Mouse (Mus musculus): ENCODE results near the gene Fbxl7. TPM values are rescaled to one million over a fixed set of nuclear protein-coding genes. Genes with fewer than 3 reads are reported as not detected.

Fbxl7 gene
- total and polyA plus RNA-seq, 2 experiments from 2014 or later = 4.8 to 13.6 TPM

GRCm38 (mm10) chr15:26688472-26689104 is 206.8 kb downstream of the Fbxl7 start:
- ATAC-seq (0 out of 2 replicates have a peak, but pooled peaks have one; percentile 24), DNase-seq (ENCODE audit: low spot score) (peak; percentile 18)
- H3K4me1 ChIP-seq (ENCODE audit: insufficient read depth, low read length) = no peaks in the 10 kb centered on the region
- no peaks in the 10 kb centered on the region for H3K27me3 ChIP-seq (ENCODE audit: insufficient read depth, low read length)
- no peak overlapping the region for H3K9ac ChIP-seq (replicated peaks; ENCODE audit: low read length)
- H3K4me3 ChIP-seq (ENCODE audit: low read length) = no peak overlapping the region
- no peaks in the 10 kb centered on the region for H3K9me3 ChIP-seq (ENCODE audit: low read length)
- no peaks in the 10 kb centered on the region for H3K36me3 ChIP-seq (ENCODE audit: insufficient read depth, low read length)
- 55% methylated on average over 10 of the region's 10 CpGs for WGBS
- H3K4me2 ChIP-seq (ENCODE audit: low read depth, low read length) = no peak overlapping the region
- H3K27ac ChIP-seq = no peak overlapping the region
- no peak for TF ChIP-seq CTCF (IDR thresholded peaks at IDR 0.05; ENCODE audit: low read depth)

DNA sequence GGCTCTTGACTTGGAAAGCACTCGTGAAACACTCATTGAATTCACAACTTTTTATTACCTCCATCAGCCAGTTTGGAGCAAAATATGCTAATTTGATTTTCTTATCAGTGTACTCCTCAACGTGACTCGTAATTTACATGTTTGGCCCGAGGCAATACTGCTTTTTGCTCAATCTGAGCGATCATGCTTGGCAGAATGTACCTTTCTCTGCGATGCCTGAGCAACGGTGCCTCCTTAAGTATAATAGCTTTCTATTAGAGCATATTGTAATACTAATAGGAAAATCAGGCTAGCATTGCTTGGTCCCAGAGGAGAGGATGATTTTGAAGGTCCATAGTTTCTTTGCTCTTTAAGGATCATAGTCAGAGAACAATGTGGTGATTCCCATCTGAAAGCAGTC is 207.7 kb downstream of the Fbxl7 start:
- TF ChIP-seq CTCF (IDR thresholded peaks at IDR 0.05; ENCODE audit: low read depth) = no peak
- Histone ChIP-seq H3K27ac (no peak overlapping the region), H3K4me1 (ENCODE audit: insufficient read depth, low read length) (no peaks in the 10 kb centered on the region), H3K9me3 (ENCODE audit: low read length) (no peaks in the 10 kb centered on the region), H3K36me3 (ENCODE audit: insufficient read depth, low read length) (no peaks in the 10 kb centered on the region), H3K9ac (replicated peaks; ENCODE audit: low read length) (no peak overlapping the region), H3K4me2 (ENCODE audit: low read depth, low read length) (no peak overlapping the region), H3K27me3 (ENCODE audit: insufficient read depth, low read length) (no peaks in the 10 kb centered on the region), H3K4me3 (ENCODE audit: low read length) (no peak overlapping the region)
- WGBS = 52% methylated on average over 7 of the region's 7 CpGs
- DNase-seq (ENCODE audit: low spot score) (peak; percentile 30), ATAC-seq (no peak)

GRCm38 (mm10) chr15:26682279-26682678 is 213.1 kb downstream of the Fbxl7 start:
- DNase-seq (ENCODE audit: low spot score) (no peak), ATAC-seq (no peak)
- H3K27me3 ChIP-seq (ENCODE audit: insufficient read depth, low read length) = no peaks in the 10 kb centered on the region
- no peaks in the 10 kb centered on the region for H3K4me1 ChIP-seq (ENCODE audit: insufficient read depth, low read length)
- H3K27ac ChIP-seq = no peak overlapping the region
- 89% methylated on average over 9 of the region's 9 CpGs for WGBS
- H3K9me3 ChIP-seq (ENCODE audit: low read length) = no peaks in the 10 kb centered on the region
- no peaks in the 10 kb centered on the region for H3K36me3 ChIP-seq (ENCODE audit: insufficient read depth, low read length)
- no peak overlapping the region for H3K9ac ChIP-seq (replicated peaks; ENCODE audit: low read length)
- TF ChIP-seq CTCF (IDR thresholded peaks at IDR 0.05; ENCODE audit: low read depth) = no peak
- H3K4me3 ChIP-seq (ENCODE audit: low read length) = no peak overlapping the region
- no peak overlapping the region for H3K4me2 ChIP-seq (ENCODE audit: low read depth, low read length)

- peak; percentile 74 for DNase-seq (ENCODE audit: low spot score)
Measured at GRCm38 (mm10) chr15:26673239-26673859, 222.0 kb downstream of the Fbxl7 start.

DNA sequence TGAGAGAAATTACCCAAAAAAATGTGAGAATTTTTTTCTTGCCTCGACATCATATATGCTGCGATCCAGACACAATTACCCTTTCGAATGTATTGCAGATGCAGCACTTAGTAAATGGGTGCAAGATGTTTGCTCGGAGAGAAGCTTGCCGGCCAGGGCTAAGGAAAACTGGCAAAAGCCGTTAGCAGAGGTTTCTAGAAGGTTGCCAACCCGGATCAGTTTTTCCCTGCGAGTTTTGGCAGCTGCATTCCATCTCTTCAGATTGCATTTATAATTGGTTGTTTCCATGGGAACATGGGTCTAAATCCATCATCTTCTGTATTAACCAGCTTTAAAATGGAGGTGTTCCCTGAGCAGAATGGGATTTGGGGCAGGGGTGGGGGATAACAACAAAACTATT is 240.4 kb downstream of the Fbxl7 start:
- Histone ChIP-seq H3K4me1 (ENCODE audit: insufficient read depth, low read length) (no peaks in the 10 kb centered on the region), H3K4me3 (ENCODE audit: low read length) (no peak overlapping the region), H3K27me3 (ENCODE audit: insufficient read depth, low read length) (no peaks in the 10 kb centered on the region), H3K4me2 (ENCODE audit: low read depth, low read length) (no peak overlapping the region), H3K9me3 (ENCODE audit: low read length) (no peaks in the 10 kb centered on the region), H3K9ac (replicated peaks; ENCODE audit: low read length) (no peak overlapping the region), H3K36me3 (ENCODE audit: insufficient read depth, low read length) (no peaks in the 10 kb centered on the region), H3K27ac (no peak overlapping the region)
- no peak for TF ChIP-seq CTCF (IDR thresholded peaks at IDR 0.05; ENCODE audit: low read depth)
- WGBS = 51% methylated on average over 8 of the region's 8 CpGs
- DNase-seq (ENCODE audit: low spot score) (peak; percentile 46), ATAC-seq (no peak)

More at GRCm38 (mm10) chr15:26673239-26673859, 222.0 kb downstream of the Fbxl7 start:
- no peak overlapping the region for H3K4me3 ChIP-seq (ENCODE audit: low read length)
- no peaks in the 10 kb centered on the region for H3K36me3 ChIP-seq (ENCODE audit: insufficient read depth, low read length)
- no peaks in the 10 kb centered on the region for H3K4me1 ChIP-seq (ENCODE audit: insufficient read depth, low read length)
- no peak overlapping the region for H3K27ac ChIP-seq
- TF ChIP-seq CTCF (IDR thresholded peaks at IDR 0.05; ENCODE audit: low read depth) = no peak
- 43% methylated on average over 5 of the region's 5 CpGs for WGBS
- H3K9ac ChIP-seq (replicated peaks; ENCODE audit: low read length) = no peak overlapping the region
- no peaks in the 10 kb centered on the region for H3K9me3 ChIP-seq (ENCODE audit: low read length)
- no peak overlapping the region for H3K4me2 ChIP-seq (ENCODE audit: low read depth, low read length)
- ATAC-seq = no peak
- H3K27me3 ChIP-seq (ENCODE audit: insufficient read depth, low read length) = no peaks in the 10 kb centered on the region

- Histone ChIP-seq H3K27ac (no peak overlapping the region), H3K4me3 (ENCODE audit: low read length) (no peak overlapping the region), H3K9ac (replicated peaks; ENCODE audit: low read length) (no peak overlapping the region), H3K9me3 (ENCODE audit: low read length) (no peaks in the 10 kb centered on the region), H3K27me3 (ENCODE audit: insufficient read depth, low read length) (no peaks in the 10 kb centered on the region), H3K4me2 (ENCODE audit: low read depth, low read length) (no peak overlapping the region), H3K4me1 (ENCODE audit: insufficient read depth, low read length) (no peaks in the 10 kb centered on the region), H3K36me3 (ENCODE audit: insufficient read depth, low read length) (no peaks in the 10 kb centered on the region)
- TF ChIP-seq CTCF (IDR thresholded peaks at IDR 0.05; ENCODE audit: low read depth) = peak; percentile 37; the same call in 1 of the 2 replicates
- DNase-seq (ENCODE audit: low spot score) = peak; percentile 16
- 84% methylated on average over 4 of the region's 4 CpGs for WGBS
- no peak for ATAC-seq
Measured at GRCm38 (mm10) chr15:26642563-26642962, 252.8 kb downstream of the Fbxl7 start.

DNA sequence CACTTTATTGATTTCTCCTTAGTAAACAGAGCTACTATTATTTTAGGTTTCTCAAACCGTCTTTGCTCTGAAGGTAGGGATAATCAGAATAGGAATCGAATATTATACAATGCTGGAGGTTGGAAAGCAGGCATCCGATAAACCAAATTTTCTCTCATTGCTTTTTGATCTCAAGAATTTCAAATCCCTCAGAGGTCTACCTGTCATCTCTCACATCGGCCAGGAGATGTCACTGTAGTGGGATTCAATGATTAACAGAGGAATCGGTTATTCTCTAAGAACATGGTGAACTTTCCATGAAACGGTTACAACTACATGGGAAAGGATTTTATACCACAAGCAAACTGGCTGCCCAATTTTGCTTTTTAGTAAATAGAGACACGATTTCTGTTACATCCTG is 255.7 kb downstream of the Fbxl7 start:
- Histone ChIP-seq H3K27me3 (ENCODE audit: insufficient read depth, low read length) (no peaks in the 10 kb centered on the region), H3K36me3 (ENCODE audit: insufficient read depth, low read length) (no peaks in the 10 kb centered on the region), H3K27ac (no peak overlapping the region), H3K9ac (replicated peaks; ENCODE audit: low read length) (no peak overlapping the region), H3K9me3 (ENCODE audit: low read length) (no peaks in the 10 kb centered on the region), H3K4me3 (ENCODE audit: low read length) (no peak overlapping the region), H3K4me1 (ENCODE audit: insufficient read depth, low read length) (no peaks in the 10 kb centered on the region), H3K4me2 (ENCODE audit: low read depth, low read length) (no peak overlapping the region)
- WGBS = 65% methylated on average over 7 of the region's 7 CpGs
- peak; percentile 66 for TF ChIP-seq CTCF (IDR thresholded peaks at IDR 0.05; ENCODE audit: low read depth)
- ATAC-seq (no peak), DNase-seq (ENCODE audit: low spot score) (peak; percentile 68)
